Mouse (Mus musculus) liver, adult 2 months (tissue): ENCODE results near the gene Tdrd6. TPM values are rescaled to one million over a fixed set of nuclear protein-coding genes. Genes with fewer than 3 reads are reported as not detected.
A peak's percentile ranks its signal among the peaks of the same experiment; 100 is the strongest.

ENCODE experiments used
- DNase-seq: peaks from one replicate; pipeline ENCODE4 v3.0.0-alpha.2; 2011; ENCODE audit warnings: low read depth, low spot score; ENCODE audit errors: extremely low read depth
- H3K27ac ChIP-seq: fragments of 200-500 bp; replicated peaks from 2 replicates; pipeline ENCODE4 v1.5.1; 2012; ENCODE audit warnings: low read depth, mild to moderate bottlenecking, control low read depth, inconsistent platforms, low read length; ENCODE audit not compliant: insufficient read depth
- H3K27me3 ChIP-seq: fragments of 200-500 bp; 2 replicates; pipeline ENCODE4 v1.6.1; 2012; ENCODE audit warnings: mild to moderate bottlenecking, moderate library complexity, low read length, inconsistent platforms; ENCODE audit not compliant: control insufficient read depth, insufficient read depth
- H3K36me3 ChIP-seq: fragments of 200-500 bp; 2 replicates; pipeline ENCODE4 v1.6.1; 2012; ENCODE audit warnings: low read length, inconsistent platforms; ENCODE audit not compliant: control insufficient read depth, insufficient read depth
- H3K4me1 ChIP-seq: fragments of 200-500 bp; 2 replicates; pipeline ENCODE4 v1.6.1; 2011; ENCODE audit warnings: low read length; ENCODE audit not compliant: control insufficient read depth, insufficient read depth
- H3K4me3 ChIP-seq: fragments of 200-500 bp; 2 replicates; pipeline ENCODE4 v1.5.1; 2011; ENCODE audit warnings: low read depth, mild to moderate bottlenecking, control low read depth, low read length, moderate library complexity; ENCODE audit not compliant: insufficient read depth
- H3K79me2 ChIP-seq: fragments of 200-500 bp; 2 replicates; pipeline ENCODE4 v1.6.1; 2012; ENCODE audit warnings: inconsistent platforms, mild to moderate bottlenecking, low read length, moderate library complexity; ENCODE audit not compliant: control insufficient read depth, insufficient read depth
- H3K9ac ChIP-seq: fragments of 200-500 bp; 2 replicates; pipeline ENCODE4 v1.6.1; 2012; ENCODE audit warnings: low read depth, mild to moderate bottlenecking, control low read depth, inconsistent platforms, low read length
- CTCF ChIP-seq: fragments of 200-500 bp; IDR thresholded peaks from 2 replicates; pipeline ENCODE4 v1.5.1; 2011; ENCODE audit warnings: low read depth, low read length, control low read depth
- POLR2A ChIP-seq: fragments of 200-500 bp; IDR thresholded peaks from 2 replicates; pipeline ENCODE4 v1.6.1; 2011; ENCODE audit warnings: low read length, control low read depth; ENCODE audit not compliant: insufficient read depth; ENCODE audit errors: extremely low read depth
- WGBS: fragments of 180-500 bp; shearing (Covaris S2); methylation state at CpG from one replicate; pipeline ENCODE4 v1.1.7; 2018; 5-methylcytosine and 5-hydroxymethylcytosine counted together
- polyA plus RNA-seq: library from polyadenylated mRNA; depleted of rRNA; stranded (reverse); fragments of >200 nt; gene quantifications from 2 replicates; pipeline ENCODE4 v1.2.3, GENCODE M21; 2012
- total RNA-seq: library from RNA; depleted of rRNA; stranded (reverse); fragments of >200 nt; gene quantifications from 2 replicates; pipeline ENCODE4 v1.2.3, GENCODE M21; 2014

Gene Tdrd6
- total and polyA plus RNA-seq, 2 experiments = not detected

DNA sequence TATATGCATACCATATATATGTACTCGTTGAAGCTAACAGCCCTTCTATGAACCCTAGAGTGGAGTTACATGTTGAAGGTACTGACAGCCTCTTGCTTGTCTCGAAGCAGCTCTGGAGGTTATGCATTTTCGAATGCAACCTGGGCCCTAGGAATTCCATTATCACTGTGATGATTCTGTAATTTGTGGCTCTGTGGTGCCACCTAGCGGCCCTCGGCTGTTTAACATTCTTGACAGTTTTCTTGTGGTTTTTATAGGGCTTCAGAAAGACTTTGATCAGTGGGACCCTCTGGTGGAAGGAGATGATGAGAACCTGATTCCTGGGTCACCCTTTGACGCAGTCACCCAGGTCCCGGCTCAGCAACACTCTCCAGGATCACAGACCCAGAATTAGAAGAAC, 18.5 kb downstream of the Tdrd6 start:
- Histone ChIP-seq H3K27ac (no peak overlapping the region), H3K4me3 (no peak overlapping the region), H3K9ac (no peak overlapping the region), H3K36me3 (no peaks in the 10 kb centered on the region), H3K79me2 (no peaks in the 10 kb centered on the region), H3K4me1 (no peaks in the 10 kb centered on the region), H3K27me3 (no peaks in the 10 kb centered on the region)
- TF ChIP-seq CTCF = peak; percentile 69; the same call in 1 of the 2 replicates
- TF ChIP-seq POLR2A = no peak
- WGBS = 19% methylated on average over 7 of the region's 7 CpGs
- no peak for DNase-seq

DNA sequence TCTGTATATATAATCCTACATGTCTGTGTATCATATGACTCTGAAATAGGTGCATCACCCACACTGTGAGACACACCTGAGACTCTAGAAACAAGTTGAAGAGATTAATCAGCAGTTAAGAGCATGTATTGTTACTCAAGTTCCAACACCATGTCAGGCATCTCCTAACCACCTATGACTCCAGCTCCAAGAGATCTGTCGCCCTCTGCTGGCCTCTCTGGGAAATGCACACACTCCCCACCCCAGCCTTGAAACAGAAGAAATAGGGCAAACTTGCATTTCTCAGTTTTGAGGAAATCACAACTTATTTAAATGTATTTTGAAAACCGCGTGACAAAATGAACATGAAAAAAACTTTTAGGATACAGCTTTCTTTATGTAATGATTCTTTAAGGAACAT, 23.4 kb downstream of the Tdrd6 start:
- WGBS = 10% methylated on average over 3 of the region's 3 CpGs
- peak; percentile 40 for DNase-seq
- Histone ChIP-seq H3K4me1 (no peaks in the 10 kb centered on the region), H3K27ac (no peak overlapping the region), H3K9ac (no peak overlapping the region), H3K4me3 (no peak overlapping the region), H3K36me3 (no peaks in the 10 kb centered on the region), H3K27me3 (no peaks in the 10 kb centered on the region), H3K79me2 (no peaks in the 10 kb centered on the region)
- TF ChIP-seq POLR2A = no peak
- TF ChIP-seq CTCF = peak; percentile 94

DNA sequence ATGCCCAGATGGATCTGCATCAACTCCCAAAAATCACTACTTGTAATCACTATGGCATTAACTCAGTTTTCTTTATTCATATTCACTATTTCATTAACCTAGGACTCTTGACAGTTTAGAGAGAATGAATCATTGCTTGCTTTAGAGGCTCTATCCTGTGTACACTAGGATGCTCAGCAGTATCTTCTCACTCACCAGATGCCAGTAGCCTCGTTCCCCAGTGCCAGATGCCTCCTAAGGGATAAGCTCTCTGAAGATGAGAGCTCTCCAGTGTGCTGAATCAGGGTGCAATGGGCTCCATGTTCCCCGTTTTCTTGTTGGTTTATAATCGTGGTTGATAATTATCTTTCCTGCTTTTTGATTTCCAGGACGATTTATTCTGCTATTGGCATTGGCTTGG, 31.4 kb downstream of the Tdrd6 start:
- no peaks in the 10 kb centered on the region for H3K4me1 ChIP-seq
- H3K4me3 ChIP-seq = no peak overlapping the region
- TF ChIP-seq POLR2A (no peak), CTCF (no peak)
- DNase-seq = no peak
- no peak overlapping the region for H3K9ac ChIP-seq
- no peak overlapping the region for H3K27ac ChIP-seq
- H3K36me3 ChIP-seq = no peaks in the 10 kb centered on the region
- H3K79me2 ChIP-seq = no peaks in the 10 kb centered on the region
- no peaks in the 10 kb centered on the region for H3K27me3 ChIP-seq
- WGBS = 62% methylated on average over 4 of the region's 4 CpGs

DNA sequence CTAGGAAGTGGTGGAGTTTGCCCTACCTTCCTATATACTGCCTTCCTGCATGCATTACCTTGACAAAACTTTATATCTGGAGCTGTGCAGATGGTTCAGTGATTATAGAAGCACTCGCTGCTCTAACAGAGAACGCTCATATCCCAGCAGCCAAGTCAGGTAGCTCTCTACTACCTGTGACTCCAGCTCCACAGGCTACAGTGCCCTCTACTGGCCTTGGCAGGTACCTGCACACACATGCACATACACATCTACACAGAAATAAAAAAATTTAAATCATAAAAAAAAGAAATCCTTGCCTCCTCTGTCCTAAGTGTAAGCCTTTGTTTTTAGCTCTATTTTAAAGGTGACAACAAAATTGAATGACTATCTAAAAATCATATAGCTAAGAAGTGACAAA, 32.4 kb downstream of the Tdrd6 start:
- TF ChIP-seq POLR2A (no peak), CTCF (no peak)

DNA sequence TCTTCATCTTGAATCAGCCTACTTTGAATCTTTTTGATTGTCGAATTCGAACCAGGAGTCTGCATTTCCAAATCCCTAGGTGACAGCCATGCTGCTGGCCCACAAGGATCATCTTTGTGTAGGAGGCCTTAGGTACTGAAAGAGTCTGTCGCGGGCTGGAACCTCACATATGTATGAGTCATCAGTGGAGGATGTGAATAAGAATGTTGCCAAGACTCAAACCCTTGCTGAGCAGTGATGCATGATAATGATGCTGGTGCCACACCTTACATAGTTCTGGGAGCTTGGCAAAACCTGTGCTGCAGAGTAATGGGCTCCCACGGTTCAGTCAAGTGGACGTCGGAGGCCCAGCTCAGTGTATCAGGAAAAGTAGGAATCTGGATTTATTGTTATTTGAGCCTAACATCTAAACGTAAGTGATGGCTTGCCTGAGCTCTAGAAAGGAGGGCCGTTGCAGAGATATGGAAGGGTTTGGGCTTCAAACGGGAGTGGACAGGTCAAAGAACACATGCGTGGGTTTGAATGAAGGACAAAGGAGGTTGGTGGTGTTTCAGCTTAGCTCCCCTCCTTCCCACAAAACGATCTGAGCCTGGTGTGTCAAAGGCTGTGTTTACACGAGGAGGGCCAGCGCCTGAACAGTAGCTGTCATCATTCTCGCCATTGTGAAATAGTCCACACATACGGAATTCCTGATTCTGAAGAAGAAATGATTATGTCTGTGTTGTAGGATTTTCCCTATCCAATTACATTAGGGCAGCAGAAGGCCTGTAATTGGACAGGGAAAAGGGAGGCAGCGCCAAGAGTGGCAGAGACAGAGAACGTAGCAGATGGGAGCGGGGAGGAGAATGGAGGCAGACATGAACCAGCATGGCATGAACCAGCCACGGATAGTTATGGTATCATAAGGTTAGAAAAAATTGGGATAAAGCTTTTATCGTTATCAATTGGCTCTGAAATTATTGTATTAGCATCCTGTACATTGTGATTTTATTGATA, 37.5 kb downstream of the Tdrd6 start:
- no peak overlapping the region for H3K4me3 ChIP-seq
- peaks cover 2% of the 10 kb centered on the region; the same call in 1 of the 2 replicates for H3K4me1 ChIP-seq
- TF ChIP-seq POLR2A = no peak
- TF ChIP-seq CTCF = no peak
- no peaks in the 10 kb centered on the region for H3K36me3 ChIP-seq
- WGBS = 58% methylated on average over 21 of the region's 21 CpGs
- H3K9ac ChIP-seq = no peak overlapping the region
- no peaks in the 10 kb centered on the region; the same call in 1 of the 2 replicates for H3K27me3 ChIP-seq
- no peak for DNase-seq
- no peak overlapping the region for H3K27ac ChIP-seq
- H3K79me2 ChIP-seq = no peaks in the 10 kb centered on the region

More for the DNA sequence above, 32.4 kb downstream of the Tdrd6 start:
- DNase-seq = no peak
- WGBS = 100% methylated on average over 2 of the region's 2 CpGs
- Histone ChIP-seq H3K4me1 (no peaks in the 10 kb centered on the region), H3K27me3 (no peaks in the 10 kb centered on the region), H3K27ac (no peak overlapping the region), H3K79me2 (no peaks in the 10 kb centered on the region), H3K4me3 (no peak overlapping the region), H3K36me3 (no peaks in the 10 kb centered on the region), H3K9ac (no peak overlapping the region)

DNA sequence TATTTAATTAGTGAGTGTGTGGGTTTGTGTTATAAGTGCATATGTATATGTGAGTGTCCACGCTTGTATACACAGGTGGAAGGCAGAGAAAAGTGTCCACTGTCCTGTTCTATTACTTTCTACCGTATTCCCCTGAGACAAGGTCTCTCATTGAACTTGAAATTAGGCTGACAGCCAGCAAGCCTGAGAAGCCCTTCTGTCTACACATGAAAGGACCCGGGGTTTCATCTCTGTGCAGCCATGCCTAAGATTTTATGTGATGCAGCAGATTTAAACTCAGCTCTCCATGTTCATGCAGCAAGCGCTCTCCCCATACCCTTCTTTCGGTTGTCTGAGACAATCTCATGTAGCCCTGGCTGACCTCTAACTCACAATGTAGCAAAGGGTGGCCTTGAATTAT, 39.6 kb downstream of the Tdrd6 start:
- no peaks in the 10 kb centered on the region for H3K36me3 ChIP-seq
- no peak overlapping the region for H3K27ac ChIP-seq
- DNase-seq = no peak
- TF ChIP-seq POLR2A (no peak), CTCF (no peak)
- WGBS = 85% methylated on average over 5 of the region's 5 CpGs
- H3K9ac ChIP-seq = no peak overlapping the region
- H3K4me1 ChIP-seq = peaks cover 2% of the 10 kb centered on the region; the same call in 1 of the 2 replicates
- H3K27me3 ChIP-seq = no peaks in the 10 kb centered on the region; the same call in 1 of the 2 replicates
- H3K4me3 ChIP-seq = no peak overlapping the region
- H3K79me2 ChIP-seq = no peaks in the 10 kb centered on the region
